Mouse (Mus musculus) hindbrain, postnatal 0 days (tissue): ENCODE measurements at regions not wholly inside any gene's neighbourhood (a gene's known extent, or its start where the extent isn't known, plus 50 kb on each side); places are given as distances from the start of the nearest gene placed in this dataset.

ENCODE experiments used
- ATAC-seq: fragments of 200-750 bp; cut with Nextera tagmentation; 2 replicates; pipeline ENCODE4 v1.8.0; 2017; ENCODE audit warnings: mild to moderate bottlenecking, moderate TSS enrichment, moderate library complexity
- DNase-seq: peaks from one replicate; pipeline ENCODE4 v3.0.0-alpha.2; 2015; ENCODE audit warnings: low spot score
- H3K27ac ChIP-seq: fragments of 300-500 bp; sonication (generic); 2 replicates; pipeline ENCODE4 v1.5.1; 2014; ENCODE audit warnings: mild to moderate bottlenecking
- H3K27me3 ChIP-seq: fragments of 300-500 bp; sonication (generic); 2 replicates; pipeline ENCODE4 v1.6.1; 2014; ENCODE audit warnings: low read length, mixed read lengths; ENCODE audit not compliant: insufficient read depth
- H3K36me3 ChIP-seq: fragments of 300-500 bp; sonication (generic); 2 replicates; pipeline ENCODE4 v1.6.1; 2014; ENCODE audit warnings: low read length, mixed read lengths; ENCODE audit not compliant: insufficient read depth
- H3K4me1 ChIP-seq: fragments of 300-500 bp; sonication (generic); 2 replicates; pipeline ENCODE4 v1.6.1; 2014; ENCODE audit warnings: antibody characterized with exemption, low read length, mixed read lengths; ENCODE audit not compliant: insufficient read depth
- H3K4me2 ChIP-seq: fragments of 300-500 bp; sonication (generic); 2 replicates; pipeline ENCODE4 v1.6.1; 2014; ENCODE audit warnings: low read depth, mild to moderate bottlenecking, low read length, moderate library complexity, mixed read lengths
- H3K4me3 ChIP-seq: fragments of 300-500 bp; sonication (generic); 2 replicates; pipeline ENCODE4 v1.5.1; 2014; ENCODE audit warnings: low read length
- H3K9ac ChIP-seq: fragments of 300-500 bp; sonication (generic); replicated peaks from 2 replicates; pipeline ENCODE4 v1.6.1; 2014; ENCODE audit warnings: mild to moderate bottlenecking, low read length, moderate library complexity, mixed read lengths
- H3K9me3 ChIP-seq: fragments of 300-500 bp; sonication (generic); 2 replicates; pipeline ENCODE4 v1.6.1; 2016; ENCODE audit warnings: low read length, mixed read lengths
- CTCF ChIP-seq: IDR thresholded peaks from 2 replicates; pipeline ENCODE4 v1.5.1; 2016; ENCODE audit warnings: antibody characterized with exemption, control low read depth, low read depth
- WGBS: fragments of 180-500 bp; shearing (Covaris S2); extraction: QIAGEN DNeasy Blood & Tissue Kit; methylation state at CpG from one replicate; pipeline ENCODE4 v1.1.7; 2014; 5-methylcytosine and 5-hydroxymethylcytosine counted together

DNA sequence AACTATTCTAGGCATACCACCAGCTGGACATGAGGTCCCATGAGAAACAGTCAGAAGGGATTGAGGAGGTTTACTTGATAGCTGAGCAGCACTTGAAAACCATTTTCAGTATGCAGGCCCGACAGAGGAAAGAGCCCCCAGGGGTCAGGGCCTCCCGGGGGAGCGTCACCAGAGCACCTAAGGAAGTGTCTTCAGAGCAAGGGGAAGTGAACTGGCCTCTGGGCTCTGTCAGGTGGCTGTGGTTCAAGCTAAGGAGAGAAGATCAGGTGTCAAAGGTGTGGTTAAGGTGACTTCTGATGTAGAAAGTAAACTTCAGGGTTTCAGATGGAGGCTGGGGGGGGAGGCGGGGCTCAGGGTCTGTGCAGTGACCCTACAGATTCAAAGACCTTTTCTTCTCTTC, 57.3 kb downstream of the Bhlhe40 start:
- no peaks in the 10 kb centered on the region for H3K9me3 ChIP-seq
- WGBS: 56% methylated on average over 4 of the region's 4 CpGs

DNA sequence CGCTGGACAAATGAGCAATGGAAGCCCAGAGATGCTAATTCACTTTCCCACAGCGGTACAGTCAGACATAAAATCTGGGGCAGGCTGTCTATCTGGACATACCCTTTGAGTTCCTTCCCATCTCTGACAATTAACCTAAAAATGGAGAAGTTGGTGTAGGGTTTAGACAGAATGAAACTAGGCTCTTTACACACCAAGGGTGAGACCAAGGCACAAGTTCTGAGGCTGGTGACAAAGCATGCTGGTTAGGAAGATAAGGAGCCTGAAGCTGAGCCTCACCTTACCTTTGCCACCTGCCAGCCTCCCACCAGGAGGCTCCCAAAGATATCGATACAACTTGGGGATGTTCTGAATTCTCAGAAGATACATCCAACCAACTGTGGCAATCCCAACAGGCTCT, 58.5 kb downstream of the Bhlhe40 start:
- Histone ChIP-seq H3K9ac (no peak overlapping the region), H3K36me3 (no peaks in the 10 kb centered on the region)
- TF ChIP-seq CTCF: no peak

More for the DNA sequence above, 57.3 kb downstream of the Bhlhe40 start:
- no peak for ATAC-seq
- no peak overlapping the region for H3K4me2 ChIP-seq
- no peak overlapping the region for H3K9ac ChIP-seq
- H3K4me1 ChIP-seq: no peaks in the 10 kb centered on the region
- DNase-seq: no peak
- no peak for TF ChIP-seq CTCF
- H3K27ac ChIP-seq: no peak overlapping the region
- H3K36me3 ChIP-seq: no peaks in the 10 kb centered on the region
- H3K27me3 ChIP-seq: no peaks in the 10 kb centered on the region
- H3K4me3 ChIP-seq: no peak overlapping the region

DNA sequence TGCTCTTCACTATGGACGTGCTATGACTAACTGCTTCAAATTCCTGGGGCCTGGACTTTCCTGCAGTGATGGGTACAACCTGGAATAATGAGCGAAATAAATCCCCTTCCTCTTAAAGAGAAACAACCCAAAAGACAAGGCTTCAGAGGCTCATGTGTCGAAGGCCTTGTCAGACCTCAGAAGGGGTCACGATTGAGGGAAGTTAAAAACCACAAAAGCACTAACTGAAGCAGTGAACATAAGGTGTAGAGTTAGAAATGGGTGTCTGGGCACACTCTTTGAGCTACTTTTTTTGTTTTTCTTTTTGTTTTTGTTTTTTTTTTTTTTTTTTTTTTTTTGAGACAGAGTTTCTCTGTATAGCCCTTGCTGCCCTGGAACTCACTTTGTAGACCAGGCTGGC, 59.5 kb downstream of the Bhlhe40 start:
- no peak for TF ChIP-seq CTCF
- H3K4me2 ChIP-seq: no peak overlapping the region
- H3K4me1 ChIP-seq: no peaks in the 10 kb centered on the region
- DNase-seq (no peak), ATAC-seq (no peak)
- H3K4me3 ChIP-seq: no peak overlapping the region
- no peaks in the 10 kb centered on the region for H3K27me3 ChIP-seq
- H3K9me3 ChIP-seq: no peaks in the 10 kb centered on the region
- no peak overlapping the region for H3K27ac ChIP-seq
- no peaks in the 10 kb centered on the region for H3K36me3 ChIP-seq
- WGBS: 86% methylated on average over 4 of the region's 4 CpGs
- H3K9ac ChIP-seq: no peak overlapping the region

More for the DNA sequence above, 58.5 kb downstream of the Bhlhe40 start:
- DNase-seq (no peak), ATAC-seq (no peak)
- Histone ChIP-seq H3K4me2 (no peak overlapping the region), H3K4me1 (no peaks in the 10 kb centered on the region), H3K27ac (no peak overlapping the region), H3K27me3 (no peaks in the 10 kb centered on the region), H3K4me3 (no peak overlapping the region), H3K9me3 (no peaks in the 10 kb centered on the region)
- 93% methylated on average over 3 of the region's 3 CpGs for WGBS

DNA sequence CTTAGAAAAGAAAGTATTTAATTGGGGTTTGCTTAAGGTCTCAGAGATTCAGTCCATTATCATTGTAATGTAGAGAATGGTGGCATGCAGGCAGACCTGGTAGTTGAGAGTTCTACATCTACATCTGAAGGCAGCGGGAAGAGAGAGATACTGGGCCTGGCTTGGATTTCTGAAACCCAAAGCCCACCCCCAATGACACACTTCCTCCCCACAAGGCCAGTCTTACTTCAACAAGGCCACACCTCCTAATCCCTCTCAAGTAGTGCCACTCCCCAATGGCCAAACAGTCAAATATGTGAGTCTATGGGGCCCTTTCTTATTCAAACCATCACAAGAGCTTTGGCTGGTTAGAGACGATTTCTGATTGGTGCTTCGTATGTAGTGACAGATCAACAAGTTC, 60.5 kb downstream of the Bhlhe40 start:
- WGBS: 92% methylated on average over 3 of the region's 3 CpGs
- Histone ChIP-seq H3K27me3 (no peaks in the 10 kb centered on the region), H3K9me3 (no peaks in the 10 kb centered on the region), H3K4me1 (no peaks in the 10 kb centered on the region), H3K4me3 (no peak overlapping the region), H3K9ac (no peak overlapping the region), H3K36me3 (no peaks in the 10 kb centered on the region), H3K27ac (no peak overlapping the region), H3K4me2 (no peak overlapping the region)
- DNase-seq (no peak), ATAC-seq (no peak)
- no peak for TF ChIP-seq CTCF

DNA sequence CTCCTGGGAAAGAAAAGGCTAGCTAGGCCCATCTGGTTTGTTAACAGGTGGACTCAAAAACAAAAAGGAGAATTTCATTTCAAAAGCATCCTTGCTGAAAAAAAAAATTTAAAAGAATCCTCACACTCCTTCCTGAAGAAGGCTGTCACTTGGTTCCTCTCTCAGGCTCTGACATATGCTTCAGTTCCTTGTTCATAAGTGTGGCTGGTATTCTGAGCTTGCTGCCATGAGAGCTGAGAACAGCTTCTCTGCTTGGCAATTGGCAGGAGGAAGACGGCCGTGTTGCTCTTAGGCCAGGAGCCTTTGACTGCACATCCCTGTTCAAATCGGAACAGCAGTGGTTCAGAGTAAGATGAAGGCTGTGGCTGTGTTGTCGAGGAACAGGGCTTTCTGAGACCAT, 61.1 kb downstream of the Bhlhe40 start:
- Histone ChIP-seq H3K27me3 (no peaks in the 10 kb centered on the region), H3K27ac (no peak overlapping the region), H3K36me3 (no peaks in the 10 kb centered on the region), H3K9me3 (no peaks in the 10 kb centered on the region), H3K4me1 (no peaks in the 10 kb centered on the region), H3K9ac (no peak overlapping the region), H3K4me2 (no peak overlapping the region), H3K4me3 (no peak overlapping the region)
- WGBS: 82% methylated on average over 4 of the region's 4 CpGs
- DNase-seq (no peak), ATAC-seq (no peak)
- TF ChIP-seq CTCF: no peak

DNA sequence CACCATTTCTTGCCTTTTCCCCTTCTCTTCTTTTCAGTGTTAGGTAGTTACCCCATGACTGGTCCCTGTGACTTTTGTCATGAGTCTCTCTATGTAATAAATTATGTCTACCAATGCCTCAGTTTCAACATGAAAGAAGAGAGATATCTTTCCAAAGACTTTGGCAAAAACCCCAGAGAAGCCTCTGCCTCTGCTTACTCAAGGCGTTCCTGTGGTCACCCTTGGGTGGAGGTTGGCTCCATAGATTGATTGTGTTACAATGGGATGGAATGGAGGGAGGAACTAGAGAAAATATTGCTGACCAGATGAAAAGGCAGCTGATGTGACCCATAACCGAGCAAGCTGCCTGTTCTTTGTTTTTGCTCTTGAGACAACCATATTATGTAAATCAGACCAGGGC, 59.7 kb upstream of the Arl8b start:
- no peaks in the 10 kb centered on the region for H3K36me3 ChIP-seq
- H3K27me3 ChIP-seq: no peaks in the 10 kb centered on the region
- TF ChIP-seq CTCF: no peak
- H3K4me1 ChIP-seq: no peaks in the 10 kb centered on the region
- H3K9me3 ChIP-seq: no peaks in the 10 kb centered on the region
- H3K4me2 ChIP-seq: no peak overlapping the region
- H3K4me3 ChIP-seq: no peak overlapping the region
- no peak overlapping the region for H3K27ac ChIP-seq
- DNase-seq: no peak
- whole genome bisulfite sequencing: 82% methylated on average over 2 of the region's 2 CpGs
- ATAC-seq: no peak
- H3K9ac ChIP-seq: no peak overlapping the region

DNA sequence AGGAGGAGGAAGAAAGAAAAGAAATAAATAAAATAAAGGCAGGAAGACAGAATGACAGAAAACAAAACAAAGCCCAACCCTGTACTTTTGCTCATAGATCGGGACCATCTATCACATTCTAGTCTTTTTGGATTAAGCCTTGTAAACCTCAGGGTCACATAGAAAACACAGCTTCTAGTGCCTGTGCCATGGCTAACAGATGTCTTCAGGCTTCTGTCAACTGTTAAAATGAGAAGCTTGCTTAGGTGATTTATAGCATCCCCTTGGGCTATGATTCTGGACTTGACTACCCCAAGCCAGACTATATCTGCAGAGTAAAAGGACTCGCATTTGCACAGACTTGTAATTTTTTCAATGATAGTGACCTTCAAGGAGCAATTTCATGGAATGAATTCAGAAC, 59.1 kb upstream of the Arl8b start:
- H3K36me3 ChIP-seq: no peaks in the 10 kb centered on the region
- H3K4me2 ChIP-seq: no peak overlapping the region
- no peak for TF ChIP-seq CTCF
- no peaks in the 10 kb centered on the region for H3K27me3 ChIP-seq
- H3K4me3 ChIP-seq: no peak overlapping the region
- H3K9me3 ChIP-seq: no peaks in the 10 kb centered on the region
- 81% methylated on average over 2 of the region's 2 CpGs for WGBS
- H3K27ac ChIP-seq: no peak overlapping the region
- H3K9ac ChIP-seq: no peak overlapping the region
- ATAC-seq: no peak
- no peaks in the 10 kb centered on the region for H3K4me1 ChIP-seq
- DNase-seq: no peak
